Mouse (Mus musculus): Measurements from ENCODE around the gene Usp10. TPM values are rescaled to one million over a fixed set of nuclear protein-coding genes. Genes with fewer than 3 reads are reported as not detected.
A peak's percentile ranks its signal among the peaks of the same experiment; 100 is the strongest.

The Usp10 gene
- total RNA-seq, 2 experiments from 2014 or later, result 70.5 to 75.0 TPM

GRCm38 (mm10) chr8:119913181-119913580 lies 3.0 kb downstream of the Usp10 start:
- no peak for DNase-seq (ENCODE audit: low spot score in 2 of 2)

GRCm38 (mm10) chr8:119914161-119914560 lies 4.0 kb downstream of the Usp10 start:
- DNase-seq (ENCODE audit: low spot score in 2 of 2), result no peak

- DNase-seq (ENCODE audit: low spot score in 2 of 2), result no peak
These were observed 5.1 kb downstream of the Usp10 start for GRCm38 (mm10) chr8:119915298-119915697.

- DNase-seq (ENCODE audit: low spot score in 2 of 2), result no peak
These were observed 6.2 kb downstream of the Usp10 start for GRCm38 (mm10) chr8:119916237-119916892.

GRCm38 (mm10) chr8:119917415-119917814 lies 7.3 kb downstream of the Usp10 start:
- no peak for DNase-seq (ENCODE audit: low spot score in 2 of 2)

- DNase-seq (ENCODE audit: low spot score in 2 of 2), result no peak
These were observed 8.0 kb downstream of the Usp10 start for GRCm38 (mm10) chr8:119918155-119918567.

GRCm38 (mm10) chr8:119923259-119923658 lies 13.1 kb downstream of the Usp10 start:
- no peak for DNase-seq (ENCODE audit: low spot score in 2 of 2)

GRCm38 (mm10) chr8:119925428-119925827 lies 15.3 kb downstream of the Usp10 start:
- no peak for DNase-seq (ENCODE audit: low spot score in 2 of 2)

GRCm38 (mm10) chr8:119926474-119926873 lies 16.3 kb downstream of the Usp10 start:
- no peak for DNase-seq (ENCODE audit: low spot score in 2 of 2)

- peak in 1 of 2 experiments; percentile 31 for DNase-seq (ENCODE audit: low spot score in 2 of 2)
These were observed 17.4 kb downstream of the Usp10 start for GRCm38 (mm10) chr8:119927422-119928092.

- DNase-seq (ENCODE audit: low spot score in 2 of 2), result no peak
These were observed 21.2 kb downstream of the Usp10 start for GRCm38 (mm10) chr8:119931317-119931716.

GRCm38 (mm10) chr8:119933681-119934080 lies 23.5 kb downstream of the Usp10 start:
- DNase-seq (ENCODE audit: low spot score in 2 of 2), result no peak

- DNase-seq (ENCODE audit: low spot score in 2 of 2), result no peak
These were observed 25.4 kb downstream of the Usp10 start for GRCm38 (mm10) chr8:119935541-119935940.

- DNase-seq (ENCODE audit: low spot score in 2 of 2), result no peak
These were observed 28.3 kb downstream of the Usp10 start for GRCm38 (mm10) chr8:119938481-119938880.

GRCm38 (mm10) chr8:119939336-119939735 lies 29.2 kb downstream of the Usp10 start:
- DNase-seq (ENCODE audit: low spot score in 2 of 2), result no peak

GRCm38 (mm10) chr8:119941471-119941870 lies 31.3 kb downstream of the Usp10 start:
- no peak for DNase-seq (ENCODE audit: low spot score in 2 of 2)

- DNase-seq (ENCODE audit: low spot score in 2 of 2), result no peak
These were observed 33.5 kb downstream of the Usp10 start for GRCm38 (mm10) chr8:119943616-119944015.

- peak; percentile 44 to 79 for DNase-seq (ENCODE audit: low spot score in 2 of 2)
These were observed 34.1 kb downstream of the Usp10 start for GRCm38 (mm10) chr8:119944096-119944811.

- no peak for DNase-seq (ENCODE audit: low spot score in 2 of 2)
These were observed 36.2 kb downstream of the Usp10 start for GRCm38 (mm10) chr8:119946326-119946865.

GRCm38 (mm10) chr8:119947653-119948052 lies 37.5 kb downstream of the Usp10 start:
- no peak for DNase-seq (ENCODE audit: low spot score in 2 of 2)

GRCm38 (mm10) chr8:119948340-119948739 lies 38.2 kb downstream of the Usp10 start:
- no peak for DNase-seq (ENCODE audit: low spot score in 2 of 2)

GRCm38 (mm10) chr8:119952282-119952681 lies 42.1 kb downstream of the Usp10 start:
- no peak for DNase-seq (ENCODE audit: low spot score in 2 of 2)

Data from gastrocnemius, postnatal 4 days (tissue).